Mouse (Mus musculus) limb, embryonic 11.5 days (tissue): ENCODE measurements at regions not wholly inside any gene's neighbourhood (a gene's known extent, or its start where the extent isn't known, plus 50 kb on each side); places are given as distances from the start of the nearest gene placed in this dataset.

ENCODE experiments used
- ATAC-seq: fragments of 200-750 bp; cut with Nextera tagmentation; 2 replicates; pipeline ENCODE4 v1.8.0; 2017; ENCODE audit warnings: low read depth; ENCODE audit not compliant: insufficient number of reproducible peaks, low FRiP score, low TSS enrichment
- DNase-seq: peaks from one replicate; pipeline ENCODE4 v3.0.0-alpha.2; 2015; ENCODE audit warnings: low spot score
- H3K27ac ChIP-seq: fragments of 300-500 bp; sonication (generic); replicated peaks from 2 replicates; pipeline ENCODE4 v1.5.1; 2014; ENCODE audit warnings: low read depth, mild to moderate bottlenecking, low read length
- H3K27me3 ChIP-seq: fragments of 300-500 bp; sonication (generic); 2 replicates; pipeline ENCODE4 v1.6.1; 2014; ENCODE audit warnings: mild to moderate bottlenecking, low read length, mixed read lengths; ENCODE audit not compliant: control insufficient read depth, insufficient read depth
- H3K36me3 ChIP-seq: fragments of 300-500 bp; sonication (generic); 2 replicates; pipeline ENCODE4 v1.6.1; 2014; ENCODE audit warnings: mild to moderate bottlenecking, low read length, moderate library complexity, mixed read lengths; ENCODE audit not compliant: control insufficient read depth, insufficient read depth
- H3K4me1 ChIP-seq: fragments of 300-500 bp; sonication (generic); 2 replicates; pipeline ENCODE4 v1.6.1; 2014; ENCODE audit warnings: low read length, mixed read lengths; ENCODE audit not compliant: control insufficient read depth, insufficient read depth
- H3K4me2 ChIP-seq: fragments of 300-500 bp; sonication (generic); 2 replicates; pipeline ENCODE4 v1.6.1; 2014; ENCODE audit warnings: low read depth, mild to moderate bottlenecking, moderate library complexity; ENCODE audit not compliant: severe bottlenecking
- H3K4me3 ChIP-seq: fragments of 300-500 bp; sonication (generic); 2 replicates; pipeline ENCODE4 v1.5.1; 2014; ENCODE audit warnings: low read depth, low read length
- H3K9ac ChIP-seq: fragments of 300-500 bp; sonication (generic); 2 replicates; pipeline ENCODE4 v1.6.1; 2014; ENCODE audit warnings: mild to moderate bottlenecking, low read length
- H3K9me3 ChIP-seq: fragments of 300-500 bp; sonication (generic); 2 replicates; pipeline ENCODE4 v1.6.1; 2016; ENCODE audit warnings: low read length; ENCODE audit not compliant: control insufficient read depth
- WGBS: fragments of 180-500 bp; shearing (Covaris S2); extraction: QIAGEN DNeasy Blood & Tissue Kit; methylation state at CpG from one replicate; pipeline ENCODE4 v1.1.7; 2014; 5-methylcytosine and 5-hydroxymethylcytosine counted together

- no peaks in the 10 kb centered on the region for H3K27me3 ChIP-seq
- H3K27ac ChIP-seq: no peak overlapping the region
- H3K4me3 ChIP-seq: no peak overlapping the region
- no peaks in the 10 kb centered on the region for H3K9me3 ChIP-seq
- no peak overlapping the region for H3K9ac ChIP-seq
- DNase-seq: no peak
- H3K36me3 ChIP-seq: no peaks in the 10 kb centered on the region
- ATAC-seq: no peak
- H3K4me2 ChIP-seq: no peak overlapping the region
- WGBS: 88% methylated on average over 5 of the region's 5 CpGs
- no peaks in the 10 kb centered on the region for H3K4me1 ChIP-seq
Observed at GRCm38 (mm10) chr17:79520283-79520682, 91.4 kb upstream of the Rmdn2 start.

GRCm38 (mm10) chr17:79521691-79522090, 90.0 kb upstream of the Rmdn2 start:
- Histone ChIP-seq H3K4me3 (no peak overlapping the region), H3K9me3 (no peaks in the 10 kb centered on the region), H3K9ac (no peak overlapping the region), H3K27ac (no peak overlapping the region), H3K4me2 (no peak overlapping the region), H3K27me3 (no peaks in the 10 kb centered on the region), H3K36me3 (no peaks in the 10 kb centered on the region), H3K4me1 (no peaks in the 10 kb centered on the region)
- ATAC-seq (no peak), DNase-seq (no peak)
- 68% methylated on average over 7 of the region's 7 CpGs for WGBS

- DNase-seq: no peak
Observed at GRCm38 (mm10) chr17:79523230-79523629, 88.4 kb upstream of the Rmdn2 start.

GRCm38 (mm10) chr17:79527391-79527790, 84.3 kb upstream of the Rmdn2 start:
- DNase-seq: peak; percentile 2
- Histone ChIP-seq H3K27me3 (no peaks in the 10 kb centered on the region), H3K9ac (no peak overlapping the region), H3K9me3 (no peaks in the 10 kb centered on the region), H3K27ac (no peak overlapping the region), H3K4me2 (no peak overlapping the region), H3K4me1 (no peaks in the 10 kb centered on the region), H3K4me3 (no peak overlapping the region), H3K36me3 (no peaks in the 10 kb centered on the region)
- ATAC-seq: no peak
- 82% methylated on average over 3 of the region's 3 CpGs for WGBS

More at GRCm38 (mm10) chr17:79523230-79523629, 88.4 kb upstream of the Rmdn2 start:
- no peak for ATAC-seq
- Histone ChIP-seq H3K9ac (no peak overlapping the region), H3K27ac (no peak overlapping the region), H3K4me2 (no peak overlapping the region), H3K36me3 (no peaks in the 10 kb centered on the region), H3K27me3 (no peaks in the 10 kb centered on the region), H3K4me3 (no peak overlapping the region), H3K9me3 (no peaks in the 10 kb centered on the region), H3K4me1 (no peaks in the 10 kb centered on the region)
- WGBS: 88% methylated on average over 3 of the region's 3 CpGs

GRCm38 (mm10) chr17:79536549-79536948, 75.1 kb upstream of the Rmdn2 start:
- no peak overlapping the region for H3K9ac ChIP-seq
- no peak overlapping the region for H3K4me2 ChIP-seq
- ATAC-seq (no peak), DNase-seq (no peak)
- no peaks in the 10 kb centered on the region for H3K27me3 ChIP-seq
- no peak overlapping the region for H3K4me3 ChIP-seq
- no peaks in the 10 kb centered on the region for H3K4me1 ChIP-seq
- 70% methylated on average over 4 of the region's 4 CpGs for WGBS
- H3K9me3 ChIP-seq: no peaks in the 10 kb centered on the region
- no peak overlapping the region for H3K27ac ChIP-seq
- H3K36me3 ChIP-seq: no peaks in the 10 kb centered on the region

- Histone ChIP-seq H3K9me3 (no peaks in the 10 kb centered on the region), H3K36me3 (no peaks in the 10 kb centered on the region), H3K4me1 (no peaks in the 10 kb centered on the region), H3K27ac (no peak overlapping the region), H3K27me3 (no peaks in the 10 kb centered on the region), H3K4me2 (no peak overlapping the region), H3K4me3 (no peak overlapping the region), H3K9ac (no peak overlapping the region)
- 80% methylated on average over 4 of the region's 4 CpGs for WGBS
- DNase-seq: no peak
- no peak for ATAC-seq
Observed at GRCm38 (mm10) chr17:79538789-79539188, 72.9 kb upstream of the Rmdn2 start.

- 76% methylated on average over 1 of the region's 1 CpGs for whole genome bisulfite sequencing
- Histone ChIP-seq H3K4me1 (no peaks in the 10 kb centered on the region), H3K27ac (no peak overlapping the region), H3K4me3 (no peak overlapping the region), H3K27me3 (no peaks in the 10 kb centered on the region), H3K9me3 (no peaks in the 10 kb centered on the region), H3K9ac (no peak overlapping the region), H3K36me3 (no peaks in the 10 kb centered on the region), H3K4me2 (no peak overlapping the region)
- ATAC-seq (no peak), DNase-seq (no peak)
Observed at GRCm38 (mm10) chr17:79540038-79540437, 71.6 kb upstream of the Rmdn2 start.

- WGBS: 96% methylated on average over 2 of the region's 2 CpGs
- Histone ChIP-seq H3K27ac (no peak overlapping the region), H3K27me3 (no peaks in the 10 kb centered on the region), H3K9ac (no peak overlapping the region), H3K4me3 (no peak overlapping the region), H3K9me3 (no peaks in the 10 kb centered on the region), H3K4me1 (no peaks in the 10 kb centered on the region), H3K4me2 (no peak overlapping the region), H3K36me3 (no peaks in the 10 kb centered on the region)
- no peak for DNase-seq
- no peak for ATAC-seq
Observed at GRCm38 (mm10) chr17:79540511-79540910, 71.2 kb upstream of the Rmdn2 start.

GRCm38 (mm10) chr17:79543907-79544522, 67.6 kb upstream of the Rmdn2 start:
- no peak overlapping the region for H3K9ac ChIP-seq
- H3K27me3 ChIP-seq: no peaks in the 10 kb centered on the region
- H3K27ac ChIP-seq: no peak overlapping the region
- no peaks in the 10 kb centered on the region for H3K4me1 ChIP-seq
- no peak overlapping the region for H3K4me2 ChIP-seq
- ATAC-seq (no peak), DNase-seq (no peak)
- no peaks in the 10 kb centered on the region for H3K9me3 ChIP-seq
- WGBS: 93% methylated on average over 7 of the region's 7 CpGs
- no peaks in the 10 kb centered on the region for H3K36me3 ChIP-seq
- H3K4me3 ChIP-seq: no peak overlapping the region
